Mouse (Mus musculus) intestine, embryonic 14.5 days (tissue): Measurements from ENCODE around the gene AW146154. TPM values are rescaled to one million over a fixed set of nuclear protein-coding genes. Genes with fewer than 3 reads are reported as not detected.
"Not testable (repeated sequence)": the region's sequence is repeated elsewhere in the genome, so short reads cannot be mapped to it uniquely, and the experiment has no call there.

Experiments used
- ATAC-seq: fragments of 200-750 bp; cut with Nextera tagmentation; replicated peaks from 2 replicates; pipeline ENCODE4 v1.8.0; 2017; ENCODE audit warnings: low read depth, moderate number of reproducible peaks, moderate TSS enrichment, moderate library complexity; ENCODE audit not compliant: low FRiP score, low TSS enrichment
- DNase-seq: peaks from one replicate; pipeline ENCODE4 v3.0.0-alpha.2; 2018; ENCODE audit warnings: low spot score
- H3K27ac ChIP-seq: fragments of 300-500 bp; sonication (generic); 2 replicates; pipeline ENCODE4 v1.5.1; 2014; ENCODE audit warnings: low read depth, mild to moderate bottlenecking, control low read depth
- H3K27me3 ChIP-seq: fragments of 300-500 bp; sonication (generic); replicated peaks from 2 replicates; pipeline ENCODE4 v1.6.1; 2014; ENCODE audit warnings: low read length, control low read depth; ENCODE audit not compliant: control insufficient read depth, insufficient read depth
- H3K36me3 ChIP-seq: fragments of 300-500 bp; sonication (generic); 2 replicates; pipeline ENCODE4 v1.6.1; 2014; ENCODE audit warnings: low read length, control low read depth; ENCODE audit not compliant: control insufficient read depth, insufficient read depth
- H3K4me1 ChIP-seq: fragments of 300-500 bp; sonication (generic); replicated peaks from 2 replicates; pipeline ENCODE4 v1.6.1; 2014; ENCODE audit warnings: low read length, control low read depth, mixed read lengths; ENCODE audit not compliant: control insufficient read depth, insufficient read depth
- H3K4me2 ChIP-seq: fragments of 300-500 bp; sonication (generic); 2 replicates; pipeline ENCODE4 v1.6.1; 2014; ENCODE audit warnings: low read length
- H3K4me3 ChIP-seq: fragments of 300-500 bp; sonication (generic); 2 replicates; pipeline ENCODE4 v1.5.1; 2014; ENCODE audit warnings: low read depth, low read length, control low read depth, mixed read lengths
- H3K9ac ChIP-seq: fragments of 300-500 bp; sonication (generic); 2 replicates; pipeline ENCODE4 v1.6.1; 2014; ENCODE audit warnings: mild to moderate bottlenecking, low read length
- H3K9me3 ChIP-seq: fragments of 300-500 bp; sonication (generic); 2 replicates; pipeline ENCODE4 v1.6.1; 2016; ENCODE audit warnings: low read length, control low read depth; ENCODE audit not compliant: control insufficient read depth
- WGBS: fragments of 180-500 bp; shearing (Covaris S2); extraction: QIAGEN DNeasy Blood & Tissue Kit; methylation state at CpG from one replicate; pipeline ENCODE4 v1.1.7; 2014; 5-methylcytosine and 5-hydroxymethylcytosine counted together
- polyA plus RNA-seq: library from polyadenylated mRNA; unstranded; fragments of >200 nt; fragmentation: Nextera tagmentation; extraction: Ambion mirVana; gene quantifications from 2 replicates; pipeline ENCODE4 v1.2.1, GENCODE M21; 2014

AW146154 gene
- polyA plus RNA-seq, 1 experiment from 2014 or later: 10.1 TPM

GRCm38 (mm10) chr7:41451864-41452263 is 47.8 kb downstream of the AW146154 start:
- Histone ChIP-seq H3K9me3 (no peaks in the 10 kb centered on the region), H3K27me3 (no peaks in the 10 kb centered on the region), H3K9ac (no peak overlapping the region), H3K4me3 (no peak overlapping the region), H3K27ac (no peak overlapping the region), H3K4me2 (no peak overlapping the region), H3K4me1 (no peaks in the 10 kb centered on the region), H3K36me3 (no peaks in the 10 kb centered on the region)
- DNase-seq (no peak), ATAC-seq (no peak)
- 4% methylated on average over 10 of the region's 10 CpGs for WGBS

DNA sequence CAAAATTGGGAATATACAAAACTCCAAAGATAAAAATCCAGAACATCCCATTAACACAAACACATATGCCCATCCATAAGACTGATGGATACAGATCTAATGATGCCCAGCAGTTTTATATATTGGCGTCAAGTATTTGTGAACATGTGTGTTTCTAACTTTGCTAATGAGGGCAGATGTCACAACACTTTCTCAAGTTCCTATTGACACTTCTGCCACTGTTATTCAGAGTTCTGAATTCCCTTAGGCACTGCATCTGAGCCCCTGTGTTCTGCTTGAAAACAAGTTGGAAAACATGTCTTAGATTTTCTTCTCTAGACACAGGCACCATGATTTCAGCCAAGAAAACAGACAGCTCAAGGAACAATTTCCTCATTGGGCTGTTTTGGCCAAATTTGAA is 51.1 kb downstream of the AW146154 start, which contains the start of gene Vmn2r57:
Gene Vmn2r57 (minus strand): TSS at position 101 of the 400 bp plus-strand sequence.
- H3K9me3 ChIP-seq, H3K27me3 ChIP-seq, ATAC-seq, H3K4me2 ChIP-seq, H3K36me3 ChIP-seq, H3K4me1 ChIP-seq, H3K9ac ChIP-seq, H3K27ac ChIP-seq, H3K4me3 ChIP-seq, DNase-seq: not testable (repeated sequence)
- 56% methylated on average over 1 of the region's 1 CpGs for WGBS

Other genes with a start within 250 kb of the AW146154 start
- gene AI987944, start 106.5 kb downstream of the AW146154 start, polyA plus RNA-seq: 10.9 and 12.1 TPM in 2 replicates
- gene Vmn2r57, start 51.2 kb downstream of the AW146154 start, polyA plus RNA-seq: 0.14 and 0.35 TPM in 2 replicates
- 0.04 and 0.08 TPM in 2 replicates for gene Gm20449, start 473 bp downstream of the AW146154 start, polyA plus RNA-seq
- gene Gm6871, start 73.8 kb upstream of the AW146154 start, polyA plus RNA-seq: not detected in 2 replicates
- 15.4 and 16.4 TPM in 2 replicates for gene 2610021A01Rik, start 99.3 kb upstream of the AW146154 start, polyA plus RNA-seq
- 10.4 and 13.1 TPM in 2 replicates for gene Zfp788, start 133.3 kb upstream of the AW146154 start, polyA plus RNA-seq